Mouse (Mus musculus) lung, adult 2 months (tissue): ENCODE results near the gene Ptpa.

Source experiments
- CTCF ChIP-seq: fragments of 200-500 bp; IDR thresholded peaks from 2 replicates; pipeline ENCODE4 v1.5.1; 2011; ENCODE audit warnings: mild to moderate bottlenecking, low read length, control low read depth; ENCODE audit not compliant: insufficient read depth
- POLR2A ChIP-seq: fragments of 200-500 bp; IDR thresholded peaks from 2 replicates; pipeline ENCODE4 v1.6.1; 2011; ENCODE audit warnings: low read depth, mild to moderate bottlenecking, control low read depth, low read length, borderline replicate concordance; ENCODE audit errors: extremely low read depth

- TF ChIP-seq POLR2A (peak; percentile 30; the same call in 1 of the 2 replicates), CTCF (no peak)
Measured at GRCm38 (mm10) chr2:30463904-30464330, 48.1 kb downstream of the Ptpa start.
